Comparison of ENCODE assay signal across 16 mouse cellular contexts in the genomic region with DNA sequence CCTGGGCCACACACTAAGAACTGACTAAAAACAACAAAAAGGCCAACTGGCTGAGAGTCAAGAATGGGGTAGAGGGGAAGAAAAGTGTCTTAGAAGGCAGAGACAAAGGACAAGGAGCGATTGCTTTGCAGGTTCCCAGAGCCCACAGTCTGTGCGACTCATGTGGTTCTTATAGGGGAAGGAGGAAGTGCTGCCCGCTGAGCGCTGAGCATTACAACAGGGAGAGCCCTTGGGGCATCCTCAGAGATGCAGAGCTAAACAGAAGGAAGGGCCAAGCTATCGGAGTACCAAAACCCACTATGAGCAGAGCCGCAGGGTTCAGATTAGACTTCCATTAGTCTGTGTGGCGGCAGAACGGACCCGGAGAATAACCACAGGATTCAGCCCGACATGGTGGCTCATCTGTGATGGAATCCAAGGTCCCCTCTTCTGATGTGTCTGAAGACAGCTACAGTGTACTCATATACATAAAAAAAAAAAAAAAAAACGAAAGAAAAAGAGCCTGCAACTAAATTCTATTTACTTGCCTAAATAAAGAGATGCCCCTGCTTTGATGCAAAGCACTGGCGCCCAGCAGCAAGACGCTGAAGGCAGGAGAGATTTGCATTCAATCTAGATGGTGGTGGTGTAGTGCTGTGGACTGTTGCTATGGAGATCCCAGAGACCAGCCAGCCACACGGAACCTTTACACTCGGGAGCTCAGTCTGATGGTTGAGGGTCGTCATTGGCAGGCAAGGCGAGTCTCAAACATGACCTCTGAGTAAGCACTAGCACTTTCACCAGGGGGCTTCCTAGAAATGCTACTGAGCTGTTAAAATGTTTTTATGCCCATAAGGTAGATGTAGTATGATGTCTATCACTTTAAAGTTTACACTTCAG. TPM values are rescaled to one million over a fixed set of nuclear protein-coding genes. Genes with fewer than 3 reads are reported as not detected.
DNase-seq lines count a peak whose midpoint lies in the region; ATAC-seq lines count a peak whose summit lies in the region.
"Had no signal": no experiment of that assay in that cellular context is flagged by ENCODE, and none has a peak within 500 bp of the region (broad histone marks: within the 10 kb centered on the region; RNA-seq: fewer than 3 reads in every experiment).

No protein-coding gene starts in this region.

- WGBS in neural tube, embryonic 12.5 days, result 51% methylated on average over 17 of the region's 17 CpGs

- H3K27me3 ChIP-seq in neural tube, embryonic 12.5 days (replicated peaks), result no peaks in the 10 kb centered on the region
- H3K27me3 ChIP-seq: limb, embryonic 13.5 days; lung, embryonic 15.5 days; stomach, embryonic 15.5 days had no signal

- H3K9me3 ChIP-seq in neural tube, embryonic 12.5 days, result no peaks in the 10 kb centered on the region
- H3K9me3 ChIP-seq: heart, embryonic 10.5 days; limb, embryonic 13.5 days; lung, embryonic 15.5 days; stomach, embryonic 15.5 days had no signal

- no peak overlapping the region for H3K27ac ChIP-seq in neural tube, embryonic 12.5 days
- H3K27ac ChIP-seq: heart, embryonic 10.5 days; limb, embryonic 13.5 days; lung, embryonic 15.5 days; stomach, embryonic 15.5 days had no signal

- DNase-seq in neural tube, embryonic 10.5 days (ENCODE audit: extremely low spot score, low spot score), result no peak
- peak; percentile 33 for DNase-seq in retina, postnatal 1 day
- no peak for DNase-seq in ovary, postnatal 14 days (ENCODE audit: low spot score)
- DNase-seq in right cerebral cortex, postnatal 25 days, result no peak
- no peak for DNase-seq in adrenal gland, postnatal 14 days

- no peaks in the 10 kb centered on the region for H3K4me1 ChIP-seq in neural tube, embryonic 12.5 days
- H3K4me1 ChIP-seq: limb, embryonic 13.5 days; lung, embryonic 15.5 days; stomach, embryonic 15.5 days had no signal

- no peak overlapping the region for H3K9ac ChIP-seq in neural tube, embryonic 12.5 days
- H3K9ac ChIP-seq: limb, embryonic 13.5 days; lung, embryonic 15.5 days; stomach, embryonic 15.5 days had no signal

- no peaks in the 10 kb centered on the region for H3K36me3 ChIP-seq in neural tube, embryonic 12.5 days
- H3K36me3 ChIP-seq: heart, embryonic 10.5 days; limb, embryonic 13.5 days; lung, embryonic 15.5 days; stomach, embryonic 15.5 days had no signal

- H3K4me3 ChIP-seq in neural tube, embryonic 12.5 days, result no peak overlapping the region
- H3K4me3 ChIP-seq: heart, embryonic 10.5 days; limb, embryonic 13.5 days; lung, embryonic 15.5 days; stomach, embryonic 15.5 days had no signal

- peak; percentile 82 for ATAC-seq in neural tube, embryonic 12.5 days (ENCODE audit: low FRiP score, low read depth)
- ATAC-seq in common myeloid progenitor, adult 5-6 weeks (replicated peaks; ENCODE audit: low read depth, poor library complexity, severe bottlenecking), result peak; percentile 62
- ATAC-seq in megakaryocyte progenitor cell, adult 5-6 weeks (replicated peaks; ENCODE audit: poor library complexity), result peak; percentile 78
- ATAC-seq: inflammation-experienced regulatory T-cells, adult 6 months had no signal

- H3K4me2 ChIP-seq in neural tube, embryonic 12.5 days (replicated peaks), result no peak overlapping the region
- H3K4me2 ChIP-seq: limb, embryonic 13.5 days; lung, embryonic 15.5 days; stomach, embryonic 15.5 days had no signal

RNA-seq across cellular contexts. Expression of gene U90926, which starts 3.9 kb away (rescaled TPM):
- not detected in 2 replicates for polyA plus RNA-seq in neural tube, embryonic 12.5 days (2016; fragmentation: Nextera tagmentation; extraction: Ambion mirVana)
- not detected in 2 replicates for total RNA-seq in common myeloid progenitor, adult 5-6 weeks (2017)
- total RNA-seq in megakaryocyte progenitor cell, adult 5-6 weeks (2015), result not detected in 2 replicates
- not detected in 2 replicates for total RNA-seq in megakaryocyte progenitor cell, adult 5-6 weeks (2017)
- 1.1 TPM in 1 of 2 replicates, not detected in the other for total RNA-seq in adrenal gland, postnatal 14 days (2021)
- total RNA-seq: layer of hippocampus, adult 8-10 months; monocyte, adult 5-6 weeks had no signal
- polyA plus RNA-seq: frontal cortex, adult 2 months; heart, embryonic 10.5 days; inflammation-experienced regulatory T-cells, adult 6 months; lung, embryonic 15.5 days; stomach, embryonic 15.5 days had no signal

RNA-seq across cellular contexts. Expression of gene Ppef2, which starts 36.9 kb away (rescaled TPM):
- 0.20 TPM in 1 of 2 replicates, not detected in the other for polyA plus RNA-seq in neural tube, embryonic 12.5 days (2016; fragmentation: Nextera tagmentation; extraction: Ambion mirVana)
- total RNA-seq in common myeloid progenitor, adult 5-6 weeks (2017), result not detected in 2 replicates
- total RNA-seq in megakaryocyte progenitor cell, adult 5-6 weeks (2015), result 0.99 TPM in 1 of 2 replicates, not detected in the other
- total RNA-seq in megakaryocyte progenitor cell, adult 5-6 weeks (2017), result 0.37 TPM in 1 of 2 replicates, not detected in the other
- total RNA-seq in adrenal gland, postnatal 14 days (2021), result 0.22 TPM in 1 of 2 replicates, not detected in the other
- total RNA-seq: monocyte, adult 5-6 weeks had no signal

RNA-seq across cellular contexts. Expression of gene Naaa, which starts 58.8 kb away (rescaled TPM):
- polyA plus RNA-seq in neural tube, embryonic 12.5 days (2016; fragmentation: Nextera tagmentation; extraction: Ambion mirVana), result 7.2 and 8.5 TPM in 2 replicates
- 3.4 and 8.2 TPM in 2 replicates for total RNA-seq in common myeloid progenitor, adult 5-6 weeks (2017)
- total RNA-seq in megakaryocyte progenitor cell, adult 5-6 weeks (2015), result 12.0 and 15.0 TPM in 2 replicates
- 7.1 and 13.5 TPM in 2 replicates for total RNA-seq in megakaryocyte progenitor cell, adult 5-6 weeks (2017)
- total RNA-seq in adrenal gland, postnatal 14 days (2021), result 19.6 and 26.8 TPM in 2 replicates
